Mouse (Mus musculus) liver, embryonic 13.5 days (tissue): ENCODE data around the gene Lipa. TPM values are rescaled to one million over a fixed set of nuclear protein-coding genes. Genes with fewer than 3 reads are reported as not detected.

Experiments used
- ATAC-seq: fragments of 200-750 bp; cut with Nextera tagmentation; 2 replicates; pipeline ENCODE4 v1.8.0; 2017; ENCODE audit warnings: low read depth, mild to moderate bottlenecking, moderate number of reproducible peaks, moderate library complexity
- DNase-seq: peaks from one replicate; pipeline ENCODE4 v3.0.0; 2022
- H3K27ac ChIP-seq: fragments of 300-500 bp; sonication (generic); 2 replicates; pipeline ENCODE4 v1.5.1; 2015; ENCODE audit warnings: moderate library complexity, mild to moderate bottlenecking, inconsistent platforms
- H3K27me3 ChIP-seq: fragments of 300-500 bp; sonication (generic); 2 replicates; pipeline ENCODE4 v1.6.1; 2015; ENCODE audit warnings: mild to moderate bottlenecking, inconsistent platforms
- H3K36me3 ChIP-seq: fragments of 300-500 bp; sonication (generic); 2 replicates; pipeline ENCODE4 v1.6.1; 2015; ENCODE audit warnings: mild to moderate bottlenecking, inconsistent platforms
- H3K4me1 ChIP-seq: fragments of 300-500 bp; sonication (generic); replicated peaks from 2 replicates; pipeline ENCODE4 v1.6.1; 2015; ENCODE audit warnings: inconsistent platforms
- H3K4me2 ChIP-seq: fragments of 300-500 bp; sonication (generic); 2 replicates; pipeline ENCODE4 v1.6.1; 2015; ENCODE audit warnings: inconsistent platforms, mild to moderate bottlenecking, moderate library complexity
- H3K4me3 ChIP-seq: fragments of 300-500 bp; sonication (generic); replicated peaks from 2 replicates; pipeline ENCODE4 v1.5.1; 2015; ENCODE audit warnings: mild to moderate bottlenecking, inconsistent platforms
- H3K9ac ChIP-seq: fragments of 300-500 bp; sonication (generic); 2 replicates; pipeline ENCODE4 v1.6.1; 2015; ENCODE audit warnings: mild to moderate bottlenecking, inconsistent platforms
- H3K9me3 ChIP-seq: fragments of 300-500 bp; sonication (generic); replicated peaks from 2 replicates; pipeline ENCODE4 v1.6.1; 2016; ENCODE audit warnings: inconsistent platforms
- WGBS: fragments of 180-500 bp; shearing (Covaris S2); methylation state at CpG from one replicate; pipeline ENCODE4 v1.1.7; 2015; ENCODE audit not compliant: insufficient replicate concordance; 5-methylcytosine and 5-hydroxymethylcytosine counted together
- polyA plus RNA-seq: library from polyadenylated mRNA; unstranded; fragments of >200 nt; fragmentation: Nextera tagmentation; extraction: Ambion mirVana; gene quantifications from 2 replicates; pipeline ENCODE4 v1.2.1, GENCODE M21; 2015

Lipa gene
- polyA plus RNA-seq, 1 experiment from 2014 or later = 34.1 TPM

DNA sequence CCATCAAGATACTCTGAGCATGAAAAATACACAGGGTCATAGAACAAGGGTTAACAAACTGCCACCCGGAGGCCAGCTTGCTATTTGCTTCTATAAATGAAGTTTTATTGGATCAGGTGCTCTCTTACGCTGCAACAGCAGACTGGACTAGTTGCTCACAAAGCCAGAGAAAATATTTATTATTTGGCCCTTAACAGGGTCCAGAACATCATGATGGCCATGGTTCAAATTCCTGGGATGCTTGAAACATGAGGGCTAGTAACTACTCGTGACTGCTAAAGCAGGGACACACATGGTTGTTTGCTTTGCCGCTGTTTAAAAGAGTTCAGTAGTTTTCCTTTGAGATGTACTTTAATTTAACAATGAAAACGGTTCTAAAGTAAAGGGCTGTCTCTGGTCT is 24.7 kb upstream of the Lipa start:
- peaks cover 22% of the 10 kb centered on the region for H3K4me1 ChIP-seq
- no peaks in the 10 kb centered on the region for H3K9me3 ChIP-seq
- H3K36me3 ChIP-seq = no peaks in the 10 kb centered on the region
- H3K27me3 ChIP-seq = no peaks in the 10 kb centered on the region
- WGBS = 65% methylated on average over 5 of the region's 5 CpGs
- no peak for DNase-seq
- no peak overlapping the region for H3K27ac ChIP-seq
- H3K4me2 ChIP-seq = peak overlapping the region; percentile 30; the same call in 1 of the 2 replicates
- H3K4me3 ChIP-seq = no peak overlapping the region
- no peak for ATAC-seq
- 0 out of 2 replicates have a peak overlapping the region, but pooled peaks have one; percentile 3 for H3K9ac ChIP-seq

DNA sequence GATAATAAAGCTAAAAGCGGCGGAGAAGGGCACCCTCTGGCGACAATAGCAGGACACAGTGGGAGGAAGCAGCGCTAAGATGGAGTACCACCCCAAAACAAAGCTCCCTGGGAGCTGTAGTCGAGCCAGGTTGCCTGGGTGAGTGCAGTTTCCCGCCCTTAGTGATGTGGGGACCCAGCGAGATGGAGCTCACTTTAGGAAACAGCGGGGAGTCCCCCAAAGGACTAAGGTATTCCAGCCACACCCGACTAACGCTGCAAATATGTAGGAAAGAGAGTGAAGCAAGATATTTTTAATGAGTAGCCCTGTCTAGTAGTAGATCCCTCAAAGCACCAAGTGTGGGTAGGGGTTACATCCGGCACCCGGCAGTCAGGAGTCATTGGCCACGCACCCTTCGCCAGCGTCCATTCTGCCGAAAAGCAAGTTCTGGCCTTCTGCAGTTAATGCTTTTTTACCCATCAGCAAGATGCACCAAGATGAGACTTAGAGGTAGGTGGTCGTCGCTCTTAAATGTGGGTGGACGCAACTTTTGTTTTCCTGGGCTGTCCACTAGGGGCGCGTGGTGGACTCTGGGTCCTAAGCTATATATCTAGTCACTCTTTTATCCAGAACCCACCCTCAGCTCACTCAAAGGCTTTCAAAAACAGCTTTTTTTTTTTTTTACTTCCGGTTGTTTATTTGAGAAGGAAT is 23.4 kb upstream of the Lipa start, which contains the start of gene Ifit2:
TSS of gene Ifit2 (plus strand) at position 161 of the 690 bp plus-strand sequence.
- H3K4me2 ChIP-seq = peak within 1 kb of the TSS; percentile 73
- DNase-seq = peak; percentile 64
- peak within 1 kb of the TSS; percentile 65 for H3K4me3 ChIP-seq
- peak; percentile 96 for ATAC-seq
- WGBS = 1% methylated on average over 22 of the region's 22 CpGs
- H3K9ac ChIP-seq = peak within 1 kb of the TSS; percentile 58
- H3K4me1 ChIP-seq = peaks cover 22% of the 10 kb centered on the region
- H3K36me3 ChIP-seq = no peaks in the 10 kb centered on the region
- no peaks in the 10 kb centered on the region for H3K9me3 ChIP-seq
- H3K27me3 ChIP-seq = 0 out of 2 replicates have a peak, but pooled peaks cover 5% of the 10 kb centered on the region
- no peak within 1 kb of the TSS for H3K27ac ChIP-seq

DNA sequence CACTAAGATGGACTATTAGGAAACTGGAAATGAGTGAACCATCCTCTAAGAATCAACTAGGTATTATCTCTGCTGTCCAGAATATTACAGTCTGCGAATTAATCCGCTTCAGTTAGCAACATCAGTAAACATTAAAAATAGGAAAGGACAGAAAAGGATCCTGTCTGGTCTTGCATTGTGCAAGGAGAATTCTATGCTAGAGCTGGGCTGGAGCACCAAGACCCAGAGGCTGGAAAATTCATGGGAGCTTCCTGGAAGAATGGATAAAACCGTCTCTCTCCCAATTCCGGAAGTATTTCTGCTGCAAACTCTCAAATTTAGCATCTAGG is 22.9 kb upstream of the Lipa start:
- Histone ChIP-seq H3K4me2 (peak overlapping the region; percentile 73), H3K27ac (no peak overlapping the region), H3K9ac (peak overlapping the region; percentile 58), H3K36me3 (no peaks in the 10 kb centered on the region), H3K9me3 (no peaks in the 10 kb centered on the region), H3K27me3 (0 out of 2 replicates have a peak, but pooled peaks cover 5% of the 10 kb centered on the region), H3K4me3 (peak overlapping the region; percentile 65), H3K4me1 (peaks cover 22% of the 10 kb centered on the region)
- DNase-seq (no peak), ATAC-seq (0 out of 2 replicates have a peak, but pooled peaks have one; percentile 2)
- WGBS = 25% methylated on average over 4 of the region's 4 CpGs

DNA sequence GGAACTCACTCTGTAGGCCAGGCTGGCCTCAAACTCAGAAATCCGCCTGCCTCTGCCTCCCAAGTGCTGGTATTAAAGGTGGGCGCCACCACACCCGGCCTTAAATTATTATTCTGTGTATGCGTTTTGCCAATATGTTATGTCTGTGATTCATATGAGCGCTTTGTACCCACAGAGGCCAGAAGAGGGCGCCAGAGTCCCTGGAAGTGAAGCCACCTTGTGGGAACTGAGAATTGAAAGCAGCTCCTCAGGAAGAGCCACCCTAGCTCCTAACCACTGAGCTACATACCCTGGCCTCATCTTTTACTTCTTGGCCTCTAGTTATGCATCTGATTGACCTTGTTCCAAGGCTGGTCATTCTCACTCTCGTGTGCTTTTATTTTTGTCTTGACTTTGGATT is 20.7 kb upstream of the Lipa start:
- DNase-seq (peak; percentile 62), ATAC-seq (no peak)
- H3K4me3 ChIP-seq = no peak overlapping the region
- 0 out of 2 replicates have a peak, but pooled peaks cover 5% of the 10 kb centered on the region for H3K27me3 ChIP-seq
- no peak overlapping the region for H3K27ac ChIP-seq
- no peaks in the 10 kb centered on the region for H3K9me3 ChIP-seq
- H3K9ac ChIP-seq = no peak overlapping the region
- H3K4me1 ChIP-seq = peaks cover 17% of the 10 kb centered on the region
- WGBS = 16% methylated on average over 7 of the region's 7 CpGs
- no peak overlapping the region for H3K4me2 ChIP-seq
- H3K36me3 ChIP-seq = no peaks in the 10 kb centered on the region

DNA sequence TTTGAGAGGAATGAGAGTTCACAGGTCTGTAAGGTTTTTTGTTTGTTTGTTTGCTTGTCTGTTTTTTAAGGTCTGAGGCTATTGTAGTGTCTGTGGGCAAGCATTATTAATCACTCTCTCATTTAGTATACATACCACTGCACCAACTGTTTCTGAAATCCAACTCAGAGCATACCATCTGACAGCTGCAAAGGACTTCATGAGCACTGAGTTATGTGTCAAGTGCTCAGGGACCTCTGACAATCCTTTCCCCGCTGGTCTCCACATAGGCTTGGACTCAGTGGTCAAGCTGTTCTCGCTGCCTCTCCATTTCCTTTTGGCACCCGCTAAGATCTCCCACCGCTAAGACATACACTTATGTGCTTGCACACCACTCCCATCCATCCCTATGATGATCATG is 18.9 kb upstream of the Lipa start:
- no peak for DNase-seq
- no peak overlapping the region for H3K4me2 ChIP-seq
- no peak overlapping the region for H3K27ac ChIP-seq
- no peaks in the 10 kb centered on the region for H3K36me3 ChIP-seq
- WGBS = 70% methylated on average over 4 of the region's 4 CpGs
- H3K4me3 ChIP-seq = no peak overlapping the region
- peaks cover 9% of the 10 kb centered on the region for H3K4me1 ChIP-seq
- H3K9me3 ChIP-seq = no peaks in the 10 kb centered on the region
- ATAC-seq = no peak
- H3K27me3 ChIP-seq = 0 out of 2 replicates have a peak, but pooled peaks cover 5% of the 10 kb centered on the region
- H3K9ac ChIP-seq = no peak overlapping the region

DNA sequence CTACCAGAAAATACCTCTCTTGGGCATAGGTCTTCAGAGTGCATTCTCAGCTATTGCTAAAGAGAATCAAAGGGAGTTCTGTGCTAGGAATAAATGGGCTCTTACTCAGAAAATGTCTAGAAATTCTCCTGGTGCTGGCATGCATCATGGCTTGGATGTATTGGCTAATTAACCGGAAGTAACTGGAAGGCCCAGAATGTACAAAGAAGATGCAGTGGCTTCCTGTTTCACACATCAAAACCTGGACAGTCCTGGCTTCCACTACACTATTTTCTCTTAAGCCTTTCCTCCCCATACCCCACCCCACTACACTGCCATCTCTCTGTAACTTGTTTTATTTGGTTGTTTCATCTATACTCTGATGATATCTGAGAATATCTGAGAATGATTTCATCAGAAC is 12.1 kb upstream of the Lipa start:
- no peak overlapping the region for H3K9ac ChIP-seq
- no peaks in the 10 kb centered on the region for H3K27me3 ChIP-seq
- H3K4me3 ChIP-seq = no peak overlapping the region
- H3K4me2 ChIP-seq = no peak overlapping the region
- DNase-seq = no peak
- H3K4me1 ChIP-seq = no peaks in the 10 kb centered on the region
- no peak for ATAC-seq
- no peaks in the 10 kb centered on the region for H3K36me3 ChIP-seq
- 60% methylated on average over 1 of the region's 1 CpGs for WGBS
- H3K9me3 ChIP-seq = no peaks in the 10 kb centered on the region
- no peak overlapping the region for H3K27ac ChIP-seq

DNA sequence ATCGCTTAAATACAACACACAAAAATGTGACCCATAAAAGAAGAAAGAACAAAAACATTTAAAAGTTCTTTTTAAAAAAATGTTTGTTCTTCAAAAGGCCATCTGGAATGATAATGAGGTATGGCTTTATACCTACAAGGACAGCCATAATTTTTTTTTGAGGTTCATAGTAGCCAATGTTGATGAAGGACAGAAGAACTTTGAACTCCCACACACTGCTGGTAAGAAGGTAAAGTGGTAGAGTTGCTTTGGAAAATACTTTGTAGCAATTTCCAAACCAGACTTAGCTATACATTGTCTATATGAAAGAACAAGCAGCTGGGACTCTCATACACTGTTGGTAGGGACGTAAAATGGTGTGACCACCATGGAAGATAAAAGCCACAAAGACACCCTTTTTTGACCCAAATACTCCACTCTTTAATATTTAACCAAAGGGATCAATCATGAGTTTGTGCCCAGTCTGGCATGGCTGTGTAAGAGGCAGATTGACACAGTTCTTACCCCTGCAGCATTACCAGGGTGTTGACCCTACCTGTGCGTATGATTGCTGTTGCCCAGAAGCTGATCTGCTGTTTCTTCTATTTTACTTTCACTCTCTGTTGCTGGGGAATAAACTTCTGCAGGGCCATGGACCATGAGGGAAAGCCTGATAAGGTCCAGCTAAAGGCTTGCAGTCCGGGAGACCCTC is 4.9 kb upstream of the Lipa start:
- WGBS = 71% methylated on average over 4 of the region's 4 CpGs
- no peaks in the 10 kb centered on the region for H3K27me3 ChIP-seq
- no peak for DNase-seq
- H3K9me3 ChIP-seq = no peaks in the 10 kb centered on the region
- H3K4me2 ChIP-seq = no peak overlapping the region
- ATAC-seq = no peak
- no peaks in the 10 kb centered on the region for H3K4me1 ChIP-seq
- H3K9ac ChIP-seq = no peak overlapping the region
- H3K4me3 ChIP-seq = no peak overlapping the region
- no peaks in the 10 kb centered on the region for H3K36me3 ChIP-seq
- H3K27ac ChIP-seq = no peak overlapping the region

DNA sequence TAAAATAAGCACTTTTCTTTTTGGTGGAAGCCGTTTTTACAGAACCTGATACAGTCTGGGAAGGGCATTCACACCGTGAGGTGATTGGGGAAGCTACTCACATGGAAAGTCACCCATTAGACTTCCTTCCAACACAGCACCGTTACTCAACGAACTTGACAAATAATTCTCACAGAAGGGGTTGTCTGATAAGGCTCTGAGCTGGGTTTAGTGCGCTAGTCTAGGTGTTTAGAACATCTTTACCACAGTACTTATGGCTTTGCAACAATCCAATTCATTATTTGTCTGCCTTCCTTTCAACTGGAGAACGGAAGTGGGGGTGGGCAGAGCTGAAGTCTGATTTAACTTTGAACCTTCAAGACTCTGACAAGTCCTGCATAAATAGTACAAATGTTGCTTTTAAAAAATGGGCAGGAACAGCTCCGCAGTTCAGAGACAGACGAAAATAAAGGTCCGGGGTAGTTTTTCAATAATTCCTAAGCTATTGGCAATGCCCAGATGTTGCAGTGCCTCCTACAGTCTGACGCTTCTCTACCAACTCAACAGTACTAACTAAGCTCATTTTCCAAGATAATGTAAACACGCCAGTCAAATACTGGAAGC is 852 bp downstream of the Lipa start:
- ATAC-seq (peak; percentile 25), DNase-seq (peak; percentile 23)
- Histone ChIP-seq H3K36me3 (peaks cover 4% of the 10 kb centered on the region; the same call in 1 of the 2 replicates), H3K4me2 (peak overlapping the region; percentile 88), H3K27me3 (no peaks in the 10 kb centered on the region), H3K4me1 (peaks cover 22% of the 10 kb centered on the region), H3K9me3 (no peaks in the 10 kb centered on the region), H3K9ac (peak overlapping the region; percentile 74), H3K27ac (peak overlapping the region; percentile 76), H3K4me3 (peak overlapping the region; percentile 69)
- 2% methylated on average over 11 of the region's 11 CpGs for WGBS

DNA sequence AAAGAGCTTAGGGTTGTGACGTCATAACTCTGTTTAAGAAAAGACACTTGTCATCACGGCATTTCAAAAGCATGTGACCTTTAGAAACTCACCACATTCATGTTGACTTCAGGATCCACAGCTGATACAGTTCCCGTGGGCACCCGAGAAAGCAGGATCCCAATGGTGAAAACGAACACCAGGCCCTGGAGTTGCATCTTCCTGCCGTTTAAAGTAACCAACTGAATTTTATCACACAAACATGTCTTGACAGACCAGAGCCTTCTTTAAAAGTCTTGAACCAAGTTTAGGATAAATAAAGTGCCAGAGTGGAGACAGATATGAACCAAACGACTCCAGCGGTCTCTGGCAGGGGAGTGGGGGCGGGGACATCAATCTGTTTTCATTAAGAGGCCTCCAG is 2.6 kb downstream of the Lipa start:
- Histone ChIP-seq H3K36me3 (peaks cover 7% of the 10 kb centered on the region; the same call in 1 of the 2 replicates), H3K4me3 (no peak overlapping the region), H3K4me2 (peak overlapping the region; percentile 23; the same call in 1 of the 2 replicates), H3K9me3 (no peaks in the 10 kb centered on the region), H3K27me3 (no peaks in the 10 kb centered on the region), H3K9ac (no peak overlapping the region), H3K27ac (no peak overlapping the region), H3K4me1 (peaks cover 22% of the 10 kb centered on the region)
- ATAC-seq = no peak
- no peak for DNase-seq
- WGBS = 62% methylated on average over 9 of the region's 9 CpGs

DNA sequence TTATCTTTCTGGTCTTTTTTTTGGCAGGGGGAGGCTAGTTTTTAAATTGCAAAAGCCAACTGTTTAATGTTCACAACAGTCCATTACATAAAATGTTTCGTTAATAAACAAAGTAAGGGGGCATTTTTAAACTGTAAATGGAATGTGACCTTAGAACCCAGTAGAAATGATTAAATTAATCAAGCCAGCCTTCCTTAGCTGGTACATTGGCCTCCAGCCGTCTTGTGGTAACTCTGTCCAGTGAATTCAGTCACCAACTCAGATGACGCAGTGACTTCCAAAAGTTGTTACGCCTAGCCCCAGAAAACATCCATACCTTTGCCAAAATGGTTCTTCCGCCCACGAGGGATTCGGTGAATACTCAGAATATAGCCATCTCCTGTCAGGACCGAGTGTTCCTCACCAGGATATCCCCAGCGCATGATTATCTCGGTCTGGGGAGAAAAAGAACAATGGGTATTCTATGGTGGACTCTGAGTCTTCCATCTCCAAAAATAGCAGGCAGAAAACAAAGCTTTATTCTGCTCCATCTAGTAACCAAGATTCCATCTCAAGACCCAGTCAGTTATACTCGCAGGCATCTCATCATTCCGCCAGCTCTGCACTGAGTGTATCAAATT is 4.1 kb downstream of the Lipa start:
- H3K4me3 ChIP-seq = no peak overlapping the region
- H3K9me3 ChIP-seq = no peaks in the 10 kb centered on the region
- H3K4me1 ChIP-seq = peaks cover 29% of the 10 kb centered on the region
- no peak overlapping the region for H3K27ac ChIP-seq
- peaks cover 15% of the 10 kb centered on the region; the same call in 1 of the 2 replicates for H3K36me3 ChIP-seq
- WGBS = 79% methylated on average over 12 of the region's 12 CpGs
- no peak overlapping the region for H3K4me2 ChIP-seq
- no peak overlapping the region for H3K9ac ChIP-seq
- DNase-seq (no peak), ATAC-seq (no peak)
- no peaks in the 10 kb centered on the region for H3K27me3 ChIP-seq

DNA sequence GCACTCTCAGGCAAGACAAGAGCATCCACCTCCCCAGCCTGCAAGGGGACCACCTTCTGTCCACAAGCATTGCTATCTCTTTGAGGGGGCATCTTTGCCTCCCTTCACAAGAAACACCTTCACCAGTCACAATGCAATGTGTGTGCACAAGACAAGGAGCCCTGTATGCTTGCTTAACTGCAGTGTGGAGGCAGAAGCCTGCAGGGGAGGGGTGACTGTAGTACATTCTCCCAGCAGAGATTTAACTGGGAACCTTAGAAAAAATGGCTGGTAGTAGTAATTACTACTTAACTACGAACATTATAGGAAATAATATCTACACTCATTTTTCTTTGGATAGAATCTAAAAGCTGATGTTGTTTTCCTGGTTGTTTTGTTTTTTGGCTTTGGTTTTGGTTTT is 5.3 kb downstream of the Lipa start:
- H3K4me1 ChIP-seq = peaks cover 37% of the 10 kb centered on the region
- H3K4me3 ChIP-seq = no peak overlapping the region
- no peak overlapping the region for H3K4me2 ChIP-seq
- ATAC-seq = no peak
- H3K27me3 ChIP-seq = no peaks in the 10 kb centered on the region
- no peak for DNase-seq
- no peak overlapping the region for H3K9ac ChIP-seq
- H3K27ac ChIP-seq = no peak overlapping the region
- peaks cover 18% of the 10 kb centered on the region; the same call in 1 of the 2 replicates for H3K36me3 ChIP-seq
- 59% methylated on average over 1 of the region's 1 CpGs for WGBS
- no peaks in the 10 kb centered on the region for H3K9me3 ChIP-seq
